Mouse (Mus musculus): Measurements from ENCODE around the gene Cltb. TPM values are rescaled to one million over a fixed set of nuclear protein-coding genes. Genes with fewer than 3 reads are reported as not detected.

The Cltb gene
- total and polyA plus RNA-seq, 2 experiments from 2014 or later = 184 to 318 TPM

GRCm38 (mm10) chr13:54602639-54603111 is 8.5 kb downstream of the Cltb start:
- Histone ChIP-seq H3K4me1 (ENCODE audit: insufficient read depth, low read length) (no peaks in the 10 kb centered on the region), H3K27ac (no peak overlapping the region), H3K4me3 (ENCODE audit: low read length) (no peak overlapping the region), H3K36me3 (ENCODE audit: insufficient read depth, low read length) (peaks cover 23% of the 10 kb centered on the region; the same call in 1 of the 2 replicates), H3K9me3 (ENCODE audit: low read length) (no peaks in the 10 kb centered on the region), H3K27me3 (ENCODE audit: insufficient read depth, low read length) (no peaks in the 10 kb centered on the region), H3K4me2 (ENCODE audit: low read depth, low read length) (no peak overlapping the region), H3K9ac (replicated peaks; ENCODE audit: low read length) (no peak overlapping the region)
- no peak for ATAC-seq
- DNase-seq (ENCODE audit: low spot score) = no peak
- TF ChIP-seq CTCF (IDR thresholded peaks at IDR 0.05; ENCODE audit: low read depth) = no peak
- WGBS = 53% methylated on average over 3 of the region's 3 CpGs

GRCm38 (mm10) chr13:54598622-54599143 is 12.5 kb downstream of the Cltb start:
- no peak overlapping the region for H3K27ac ChIP-seq
- H3K4me2 ChIP-seq (ENCODE audit: low read depth, low read length) = no peak overlapping the region
- peaks cover 18% of the 10 kb centered on the region; the same call in 1 of the 2 replicates for H3K36me3 ChIP-seq (ENCODE audit: insufficient read depth, low read length)
- H3K9ac ChIP-seq (replicated peaks; ENCODE audit: low read length) = no peak overlapping the region
- DNase-seq (ENCODE audit: low spot score) (no peak), ATAC-seq (no peak)
- no peak overlapping the region for H3K4me3 ChIP-seq (ENCODE audit: low read length)
- WGBS = 87% methylated on average over 12 of the region's 12 CpGs
- TF ChIP-seq CTCF (IDR thresholded peaks at IDR 0.05; ENCODE audit: low read depth) = no peak
- H3K9me3 ChIP-seq (ENCODE audit: low read length) = no peaks in the 10 kb centered on the region
- H3K4me1 ChIP-seq (ENCODE audit: insufficient read depth, low read length) = no peaks in the 10 kb centered on the region
- H3K27me3 ChIP-seq (ENCODE audit: insufficient read depth, low read length) = no peaks in the 10 kb centered on the region

GRCm38 (mm10) chr13:54596870-54597269 is 14.3 kb downstream of the Cltb start:
- H3K36me3 ChIP-seq (ENCODE audit: insufficient read depth, low read length) = peaks cover 14% of the 10 kb centered on the region; the same call in 1 of the 2 replicates
- no peak overlapping the region for H3K9ac ChIP-seq (replicated peaks; ENCODE audit: low read length)
- no peak overlapping the region for H3K4me2 ChIP-seq (ENCODE audit: low read depth, low read length)
- no peaks in the 10 kb centered on the region for H3K9me3 ChIP-seq (ENCODE audit: low read length)
- no peak for DNase-seq (ENCODE audit: low spot score)
- H3K4me3 ChIP-seq (ENCODE audit: low read length) = no peak overlapping the region
- no peak for ATAC-seq
- no peaks in the 10 kb centered on the region for H3K27me3 ChIP-seq (ENCODE audit: insufficient read depth, low read length)
- no peak for TF ChIP-seq CTCF (IDR thresholded peaks at IDR 0.05; ENCODE audit: low read depth)
- no peak overlapping the region for H3K27ac ChIP-seq
- WGBS = 60% methylated on average over 5 of the region's 5 CpGs
- no peaks in the 10 kb centered on the region for H3K4me1 ChIP-seq (ENCODE audit: insufficient read depth, low read length)

- H3K4me2 ChIP-seq (ENCODE audit: low read depth, low read length) = no peak overlapping the region
- ATAC-seq (no peak), DNase-seq (ENCODE audit: low spot score) (no peak)
- H3K27ac ChIP-seq = no peak overlapping the region
- no peak overlapping the region for H3K9ac ChIP-seq (replicated peaks; ENCODE audit: low read length)
- no peak for TF ChIP-seq CTCF (IDR thresholded peaks at IDR 0.05; ENCODE audit: low read depth)
- WGBS = 70% methylated on average over 8 of the region's 8 CpGs
- no peaks in the 10 kb centered on the region for H3K9me3 ChIP-seq (ENCODE audit: low read length)
- no peaks in the 10 kb centered on the region for H3K27me3 ChIP-seq (ENCODE audit: insufficient read depth, low read length)
- H3K4me3 ChIP-seq (ENCODE audit: low read length) = no peak overlapping the region
- peaks cover 13% of the 10 kb centered on the region; the same call in 1 of the 2 replicates for H3K36me3 ChIP-seq (ENCODE audit: insufficient read depth, low read length)
- H3K4me1 ChIP-seq (ENCODE audit: insufficient read depth, low read length) = peaks cover 6% of the 10 kb centered on the region
Observed at GRCm38 (mm10) chr13:54596107-54596690, 14.9 kb downstream of the Cltb start.

- Histone ChIP-seq H3K27ac (no peak overlapping the region), H3K4me1 (ENCODE audit: insufficient read depth, low read length) (peaks cover 9% of the 10 kb centered on the region), H3K9ac (replicated peaks; ENCODE audit: low read length) (no peak overlapping the region), H3K4me2 (ENCODE audit: low read depth, low read length) (no peak overlapping the region), H3K9me3 (ENCODE audit: low read length) (no peaks in the 10 kb centered on the region), H3K4me3 (ENCODE audit: low read length) (no peak overlapping the region), H3K36me3 (ENCODE audit: insufficient read depth, low read length) (peaks cover 7% of the 10 kb centered on the region; the same call in 1 of the 2 replicates), H3K27me3 (ENCODE audit: insufficient read depth, low read length) (no peaks in the 10 kb centered on the region)
- no peak for DNase-seq (ENCODE audit: low spot score)
- no peak for ATAC-seq
- WGBS = 82% methylated on average over 11 of the region's 11 CpGs
- no peak for TF ChIP-seq CTCF (IDR thresholded peaks at IDR 0.05; ENCODE audit: low read depth)
Observed at GRCm38 (mm10) chr13:54593617-54594016, 17.5 kb downstream of the Cltb start.

- Histone ChIP-seq H3K27ac (no peak overlapping the region), H3K27me3 (ENCODE audit: insufficient read depth, low read length) (no peaks in the 10 kb centered on the region), H3K4me3 (ENCODE audit: low read length) (peak overlapping the region; percentile 82; the same call in 1 of the 2 replicates), H3K4me1 (ENCODE audit: insufficient read depth, low read length) (peaks cover 9% of the 10 kb centered on the region), H3K4me2 (ENCODE audit: low read depth, low read length) (peak overlapping the region; percentile 64), H3K36me3 (ENCODE audit: insufficient read depth, low read length) (0 out of 2 replicates have a peak, but pooled peaks cover 4% of the 10 kb centered on the region), H3K9me3 (ENCODE audit: low read length) (no peaks in the 10 kb centered on the region), H3K9ac (replicated peaks; ENCODE audit: low read length) (no peak overlapping the region)
- DNase-seq (ENCODE audit: low spot score) (no peak), ATAC-seq (no peak)
- TF ChIP-seq CTCF (IDR thresholded peaks at IDR 0.05; ENCODE audit: low read depth) = no peak
- 87% methylated on average over 8 of the region's 8 CpGs for whole genome bisulfite sequencing
Observed at GRCm38 (mm10) chr13:54591776-54592356, 19.3 kb downstream of the Cltb start.

Data from hindbrain, postnatal 0 days (tissue).